Mouse (Mus musculus) CD8-positive naive resting alpha-beta T cell, adult 2 months (primary cell): ENCODE measurements around the gene Ntn4.

ENCODE experiments used
- DNase-seq, 2 experiments: peaks; one replicate each; pipeline ENCODE4 v3.0.0; 2022; ENCODE audit warnings: low read depth in 2 of 2, low spot score in 2 of 2

Gene Ntn4

GRCm38 (mm10) chr10:93776731-93777151 lies 136.3 kb downstream of the Ntn4 start:
- no peak for DNase-seq

- no peak for DNase-seq
Observed at GRCm38 (mm10) chr10:93777372-93777771, 136.9 kb downstream of the Ntn4 start.

GRCm38 (mm10) chr10:93783216-93784013 lies 142.9 kb downstream of the Ntn4 start:
- no peak for DNase-seq
